Mouse (Mus musculus): ENCODE results near the gene Olfr1415.
"Not testable (repeated sequence)": the region's sequence is repeated elsewhere in the genome, so short reads cannot be mapped to it uniquely, and the experiment has no call there.

The Olfr1415 gene

DNA sequence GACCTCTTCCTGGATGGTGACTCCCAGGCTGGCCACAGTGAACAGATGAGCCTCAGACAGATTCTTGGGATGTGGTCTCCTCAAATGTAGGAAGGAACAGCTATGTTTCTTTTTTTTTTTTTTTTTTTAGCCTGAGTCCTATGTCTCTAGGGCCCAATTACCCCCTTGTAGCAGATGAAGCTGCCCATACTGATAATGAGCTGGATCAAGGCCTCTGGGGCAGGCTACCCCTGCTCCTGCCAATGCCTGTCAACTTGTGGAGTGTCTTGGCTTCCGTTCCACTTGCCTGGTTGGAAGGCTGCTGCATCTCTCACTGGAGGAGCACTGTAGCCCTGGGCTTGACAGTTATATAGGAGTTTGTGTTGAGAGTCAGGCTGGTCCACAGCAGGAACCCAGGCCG, at the start of gene Olfr1415:
Gene Olfr1415 (minus strand): TSS at position 101 of the 400 bp plus-strand sequence.
- no peak for DNase-seq (ENCODE audit: low read depth, low spot score)

DNA sequence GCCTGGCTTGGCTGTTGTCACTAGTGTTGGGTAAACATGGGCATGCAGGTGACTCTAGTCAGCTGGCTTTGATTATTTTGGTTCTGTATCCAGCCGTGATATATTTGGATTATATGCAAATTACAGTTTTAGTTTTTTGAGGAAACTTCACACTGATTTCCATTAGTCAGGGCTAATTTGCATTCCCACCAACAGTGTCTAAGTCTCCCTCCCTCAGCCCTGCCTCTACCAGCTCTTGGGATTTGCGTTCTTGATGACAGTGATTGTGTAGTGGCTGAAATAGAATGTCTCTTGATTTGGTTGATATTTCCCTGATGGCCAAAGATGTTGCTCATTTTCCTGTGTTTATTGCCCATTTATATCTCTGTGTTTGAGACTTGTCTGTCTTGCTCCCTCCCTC, 43.2 kb upstream of the Olfr1415 start:
- no peak for DNase-seq (ENCODE audit: low read depth, low spot score)

DNA sequence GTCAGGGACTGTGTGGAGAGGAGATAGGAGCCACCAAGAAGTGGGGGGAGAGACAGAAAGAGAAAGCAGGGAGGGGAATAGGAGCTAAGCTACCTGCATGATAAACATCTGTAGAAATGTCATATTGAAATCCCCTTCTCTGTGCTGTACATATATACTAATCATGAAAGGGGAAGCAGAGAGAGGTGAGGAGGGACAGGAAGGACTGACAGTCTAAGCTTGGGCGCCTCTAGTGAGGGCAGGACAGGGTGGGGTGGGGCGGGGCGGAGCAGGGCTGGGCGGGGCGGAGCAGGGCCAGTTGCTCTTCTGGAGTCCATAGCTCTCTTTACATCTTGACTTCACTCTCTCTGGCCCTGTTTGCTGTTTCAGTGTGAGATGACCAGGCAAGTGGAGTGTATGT, 41.1 kb upstream of the Olfr1415 start:
- DNase-seq (ENCODE audit: low read depth, low spot score) = no peak

DNA sequence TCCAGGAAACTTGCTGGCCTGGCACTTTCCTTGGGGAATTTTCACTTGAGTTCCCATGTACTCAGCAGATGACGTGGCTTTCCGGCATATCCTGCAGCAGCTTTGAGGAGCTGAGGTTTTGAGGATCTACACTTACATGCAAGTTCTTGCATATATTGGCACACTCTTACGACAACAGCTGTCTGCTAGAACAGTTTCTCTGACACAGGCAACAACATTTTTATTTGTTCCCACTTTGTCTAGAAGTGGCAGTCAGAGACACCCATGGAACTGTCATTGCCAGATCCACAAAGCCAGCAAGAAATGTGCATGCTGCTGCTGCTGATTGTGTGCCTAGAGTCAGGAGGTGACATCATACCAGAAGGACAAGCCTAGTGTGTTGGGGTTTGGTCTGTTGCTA, 27.9 kb upstream of the Olfr1415 start:
- DNase-seq (ENCODE audit: low read depth, low spot score) = no peak

DNA sequence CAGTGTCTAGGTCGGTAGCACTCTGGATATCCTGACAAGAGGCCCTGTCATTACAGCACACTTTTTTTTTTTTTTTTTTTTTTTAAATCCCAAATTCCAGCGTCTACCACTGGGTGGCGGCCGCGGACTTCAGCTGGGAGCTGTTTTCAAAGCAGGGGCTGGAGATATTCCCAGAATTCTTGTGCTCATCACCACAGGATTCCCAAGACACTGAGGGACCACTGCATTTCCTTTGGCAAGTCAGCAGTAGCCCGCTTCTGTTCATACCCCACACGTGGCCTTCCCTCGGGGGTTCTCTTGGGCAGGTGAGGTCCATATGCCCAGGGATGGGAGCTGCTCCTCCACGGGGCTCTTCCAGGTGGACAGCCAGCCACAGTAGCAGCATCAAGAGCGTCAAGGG, 25.5 kb upstream of the Olfr1415 start:
- peak; percentile 74 for DNase-seq (ENCODE audit: low read depth, low spot score)

DNA sequence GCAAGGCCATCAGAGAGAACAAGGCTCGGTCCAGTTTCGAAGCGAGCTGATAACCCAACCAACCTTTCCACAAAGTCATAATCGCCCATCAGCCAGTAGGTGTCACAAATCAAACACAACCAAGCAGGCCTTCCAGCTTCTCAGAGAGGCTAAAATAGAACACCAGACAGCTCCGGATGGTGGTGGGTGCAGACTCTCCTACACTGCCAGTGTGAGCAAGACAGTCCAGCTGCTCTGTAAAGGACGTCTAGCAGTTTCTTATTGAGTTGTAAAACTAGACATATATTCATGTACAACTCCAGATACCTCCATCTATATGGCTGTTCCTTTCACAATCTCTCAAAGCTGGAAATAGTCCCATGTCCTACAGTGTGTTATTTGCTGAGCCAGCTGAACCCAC, 23.1 kb upstream of the Olfr1415 start:
- no peak for DNase-seq (ENCODE audit: low read depth, low spot score)

DNA sequence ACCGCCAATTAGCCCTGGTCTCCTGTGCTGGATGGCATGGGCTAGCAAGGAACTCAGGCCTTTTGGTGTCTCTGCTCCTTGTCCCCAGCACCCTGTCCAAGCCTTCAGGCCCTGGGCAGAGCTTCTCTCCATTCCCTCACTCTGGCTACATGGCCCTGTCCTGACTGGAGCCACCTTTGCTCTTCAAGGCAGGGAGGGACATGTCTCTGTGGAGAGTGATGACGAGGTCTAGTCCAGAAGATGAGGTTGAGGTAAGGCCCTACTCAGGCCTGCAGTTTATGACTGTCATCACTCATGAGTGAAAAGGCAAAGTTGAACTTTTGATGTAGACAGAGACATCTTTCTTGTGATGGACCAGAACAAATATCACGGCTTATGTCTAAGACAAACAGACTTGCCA, 22.7 kb upstream of the Olfr1415 start, which contains the start of gene Olfr1414:
Gene Olfr1414 (minus strand): TSS at position 101 of the 400 bp plus-strand sequence.
- no peak for DNase-seq (ENCODE audit: low read depth, low spot score)

DNA sequence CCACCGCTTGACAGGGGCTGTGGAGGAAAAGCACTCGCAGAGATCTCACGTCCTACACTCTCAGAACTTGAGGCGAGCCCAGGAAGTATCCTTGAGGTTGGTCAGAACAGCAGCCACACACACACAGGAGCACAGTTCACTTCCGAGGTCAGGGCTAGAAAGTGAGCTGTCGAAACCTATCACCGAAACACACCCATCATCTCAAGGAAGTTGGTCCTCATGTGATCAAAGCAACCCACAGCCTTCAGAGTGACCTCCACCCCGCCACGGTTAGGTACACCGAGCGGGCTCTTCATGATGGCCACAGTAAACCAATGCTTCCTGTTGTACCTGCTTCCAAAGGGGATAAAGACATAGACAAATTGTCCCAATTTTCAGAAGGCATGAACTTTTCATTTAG, 19.5 kb upstream of the Olfr1415 start:
- no peak for DNase-seq (ENCODE audit: low read depth, low spot score)

DNA sequence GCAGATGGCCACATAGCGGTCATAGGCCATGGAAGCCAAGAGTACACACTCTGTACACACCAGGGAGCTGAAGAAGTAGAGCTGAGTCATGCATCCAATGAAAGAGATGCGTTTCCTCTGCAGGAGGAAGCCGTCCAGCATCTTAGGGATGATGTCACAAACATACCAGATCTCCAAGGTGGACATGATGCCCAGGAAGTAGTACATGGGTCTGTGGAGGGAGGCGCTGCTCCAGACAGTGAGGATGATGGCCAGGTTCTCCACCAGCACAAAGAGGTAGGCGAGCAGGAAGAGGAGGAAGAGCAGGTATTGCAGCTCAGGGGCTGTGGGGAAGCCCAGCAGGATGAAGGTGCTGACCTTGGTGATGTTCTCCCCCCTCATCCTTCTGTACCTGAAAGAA, 15.7 kb upstream of the Olfr1415 start:
- not testable (repeated sequence) for DNase-seq (ENCODE audit: low read depth, low spot score)

DNA sequence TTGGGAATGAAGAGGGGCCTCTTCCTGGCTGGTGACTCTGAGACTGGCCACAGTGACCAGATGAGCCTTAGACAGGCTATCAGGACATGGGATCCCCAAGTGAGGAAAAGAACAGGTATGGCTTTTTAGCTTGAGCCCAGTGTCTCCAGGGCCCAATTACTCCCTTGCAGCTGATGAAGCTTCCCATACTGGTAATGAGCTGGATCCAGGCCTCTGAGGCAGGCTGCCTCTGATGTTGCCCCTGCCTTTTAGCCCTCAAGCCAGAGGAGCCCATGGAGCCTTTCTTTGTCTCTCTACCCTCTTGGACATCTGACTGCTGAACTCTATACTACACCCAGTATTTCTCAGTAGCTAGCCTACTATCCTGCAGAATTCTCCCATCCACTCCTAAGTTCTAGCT, 10.9 kb downstream of the Olfr1415 start, which contains the start of gene Olfr1416:
Gene Olfr1416 (minus strand): TSS at position 101 of the 400 bp plus-strand sequence.
- DNase-seq (ENCODE audit: low read depth, low spot score) = no peak

DNA sequence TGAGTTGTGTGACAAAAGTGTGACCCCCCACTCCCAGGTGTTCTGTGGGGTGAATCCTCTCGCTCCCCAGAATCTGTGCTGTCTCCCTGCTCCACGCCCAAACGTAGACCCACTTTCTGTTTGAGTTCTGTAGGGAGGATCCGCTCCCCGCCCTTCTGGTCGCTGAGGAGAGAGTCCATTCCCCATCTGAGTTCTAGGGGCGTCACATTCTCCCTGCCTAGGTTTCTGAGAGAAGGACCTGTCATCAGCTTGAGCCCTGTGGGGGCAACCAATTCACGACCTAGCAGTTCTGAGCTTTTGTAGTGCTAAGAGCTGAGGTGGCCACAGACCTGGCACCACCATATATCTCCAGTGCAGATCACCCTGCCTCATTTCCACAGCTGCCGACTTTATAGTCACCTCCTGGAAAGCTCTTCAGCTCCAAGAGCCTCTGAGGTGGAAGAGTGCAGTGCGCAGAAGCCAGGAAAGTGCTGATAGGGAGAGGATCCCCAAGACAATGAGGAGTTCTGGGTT, 21.8 kb downstream of the Olfr1415 start:
- DNase-seq (ENCODE audit: low read depth, low spot score) = peak; percentile 25

DNA sequence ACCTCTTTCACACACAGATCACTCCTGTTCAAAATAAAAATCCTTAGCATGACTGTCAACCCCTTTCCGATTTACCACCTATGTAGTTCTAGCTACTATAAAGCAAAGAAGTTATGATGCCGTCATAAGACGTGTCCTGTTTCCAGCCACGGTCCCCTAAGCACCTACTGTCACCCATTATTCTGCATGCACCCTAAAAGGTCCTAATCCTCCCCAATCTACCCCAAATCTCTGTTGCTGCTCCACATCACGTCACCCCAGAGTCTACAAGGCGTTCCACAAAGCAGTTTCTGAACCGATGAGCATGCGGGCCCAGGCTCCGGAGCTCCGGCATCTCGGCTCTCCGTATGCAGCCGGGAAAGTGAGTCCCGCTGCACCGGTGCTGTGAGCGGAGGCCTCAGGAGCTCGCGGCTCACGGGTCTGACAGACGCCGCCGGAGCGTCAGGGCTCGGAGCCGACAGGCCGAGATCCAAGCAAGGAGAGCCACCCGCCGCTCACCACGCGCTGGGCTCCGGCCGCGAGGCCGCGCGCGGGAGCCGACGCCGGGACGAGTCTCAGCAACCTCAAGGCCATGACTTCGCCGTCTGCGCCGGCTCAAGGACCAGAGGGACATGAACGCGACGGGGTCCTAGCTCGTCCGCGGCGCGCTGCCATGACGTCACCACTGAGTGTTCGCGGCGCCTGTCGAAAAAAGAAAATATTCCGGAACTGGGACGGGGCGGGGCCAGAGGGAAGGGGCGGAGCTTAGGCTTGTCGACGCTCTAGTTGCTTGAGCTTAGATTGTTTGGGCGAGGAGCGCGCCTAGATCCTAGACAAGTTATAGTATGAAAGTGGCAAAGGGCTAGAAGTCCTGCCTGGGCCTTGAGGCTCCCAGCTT, 22.5 kb downstream of the Olfr1415 start, which contains the start of gene Ndufa10:
Gene Ndufa10 (minus strand): TSS at position 696 of the 877 bp plus-strand sequence.
- peak; percentile 96 for DNase-seq (ENCODE audit: low read depth, low spot score)

DNA sequence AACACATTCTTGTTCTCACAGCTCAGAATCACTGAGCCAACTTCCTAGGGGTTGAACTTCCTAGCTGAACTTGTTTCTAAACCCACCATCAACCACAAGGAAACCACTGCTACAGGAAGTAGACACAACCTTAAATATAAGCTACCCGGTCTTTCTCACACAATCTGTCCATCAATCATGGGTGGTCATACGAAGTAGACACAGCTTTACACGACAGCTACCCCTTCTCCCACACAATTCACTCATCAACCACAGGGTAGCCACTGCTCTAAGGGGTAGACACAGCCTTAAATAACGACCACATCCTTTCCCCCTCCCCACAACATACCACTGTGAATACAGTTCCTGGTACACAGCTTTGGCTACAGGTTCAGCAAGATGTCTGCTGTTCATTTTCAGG, 27.0 kb downstream of the Olfr1415 start:
- DNase-seq (ENCODE audit: low read depth, low spot score) = no peak

DNA sequence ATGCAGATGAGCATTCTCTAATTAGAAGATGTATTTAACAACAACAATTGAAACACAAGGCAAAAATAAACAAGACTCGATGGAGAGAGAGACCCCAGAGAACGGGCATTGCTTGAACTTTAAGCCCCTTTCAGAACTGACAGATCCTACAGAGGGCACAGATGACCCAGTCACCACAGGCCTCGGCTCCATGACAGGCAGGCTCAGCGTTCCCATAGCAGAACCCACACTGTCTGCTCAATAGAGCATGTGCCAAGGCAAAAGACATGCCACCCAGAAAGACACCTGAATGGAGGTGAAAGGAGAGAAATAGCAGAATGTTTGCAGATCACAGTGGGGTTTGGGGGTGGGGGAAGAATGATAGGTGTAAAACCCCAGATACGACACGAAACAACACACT, 37.5 kb downstream of the Olfr1415 start:
- DNase-seq (ENCODE audit: low read depth, low spot score) = no peak

DNA sequence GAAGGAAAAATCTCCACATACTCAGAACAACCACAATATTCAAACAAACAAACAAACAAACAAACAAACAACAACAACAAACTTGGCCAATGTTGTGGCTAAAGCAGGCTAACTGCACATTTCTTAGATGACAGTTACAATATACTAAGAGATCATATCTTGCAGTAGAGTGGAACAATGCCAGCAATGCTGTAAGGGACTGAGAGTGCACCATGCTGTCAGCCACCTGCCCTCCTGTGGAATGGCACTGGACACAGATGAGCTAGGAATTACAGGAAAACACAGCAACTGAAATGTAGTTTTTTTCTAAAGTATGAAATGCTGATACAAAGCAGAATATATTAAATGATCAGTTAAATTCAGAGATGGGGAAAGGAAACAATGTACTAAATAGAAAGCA, 38.1 kb downstream of the Olfr1415 start:
- DNase-seq (ENCODE audit: low read depth, low spot score) = no peak

DNA sequence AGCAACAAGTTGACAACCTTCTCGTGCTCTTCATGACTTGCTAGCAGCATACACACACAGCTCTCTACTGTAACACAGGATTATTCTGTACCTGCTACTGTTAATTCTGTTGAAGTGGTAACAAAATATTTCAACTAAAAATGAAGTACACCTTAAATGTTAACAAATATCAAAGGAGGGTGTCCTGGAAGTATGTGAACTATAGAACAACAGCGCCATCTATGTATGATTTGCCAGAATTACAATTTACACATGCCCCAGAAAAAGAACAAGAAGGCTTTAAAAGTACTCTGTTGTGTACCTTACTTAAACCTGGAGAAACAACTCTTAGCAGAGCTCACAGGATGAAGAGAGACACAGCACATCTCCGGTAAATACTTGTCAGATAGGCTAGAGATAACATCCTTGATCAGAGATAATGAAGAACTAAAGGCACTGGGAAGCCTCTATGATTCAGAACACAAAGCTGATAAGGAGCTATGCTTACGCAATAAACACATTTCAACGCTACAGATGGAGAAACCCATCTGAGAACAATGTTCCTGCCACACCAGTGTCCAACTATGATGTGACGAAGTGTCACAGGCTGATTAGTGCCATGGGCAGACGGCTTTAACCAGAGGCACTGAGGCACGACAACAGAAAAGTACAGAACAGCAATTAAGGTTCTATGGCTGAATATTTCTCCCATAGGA, 42.0 kb downstream of the Olfr1415 start:
- peak; percentile 51 for DNase-seq (ENCODE audit: low read depth, low spot score)

DNA sequence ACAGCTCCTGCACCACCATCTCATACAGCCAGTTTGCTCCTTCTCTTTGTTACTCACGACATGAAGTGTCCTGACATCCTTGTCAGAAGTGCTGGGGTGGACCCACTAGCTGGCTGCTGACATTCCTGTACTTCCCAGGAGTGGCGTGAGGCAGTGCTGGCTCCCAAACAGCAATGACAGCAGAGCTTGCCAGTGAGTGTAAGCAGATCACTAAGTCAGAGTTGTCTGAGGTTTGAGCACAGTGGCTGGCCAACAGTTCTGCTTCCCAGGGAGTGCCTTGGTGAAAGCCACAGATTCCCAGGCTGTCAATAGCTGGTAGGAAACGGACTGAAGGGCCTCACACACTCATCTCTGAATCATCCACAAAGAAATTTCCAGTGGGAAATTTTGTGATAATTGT, 47.6 kb downstream of the Olfr1415 start:
- no peak for DNase-seq (ENCODE audit: low read depth, low spot score)

DNA sequence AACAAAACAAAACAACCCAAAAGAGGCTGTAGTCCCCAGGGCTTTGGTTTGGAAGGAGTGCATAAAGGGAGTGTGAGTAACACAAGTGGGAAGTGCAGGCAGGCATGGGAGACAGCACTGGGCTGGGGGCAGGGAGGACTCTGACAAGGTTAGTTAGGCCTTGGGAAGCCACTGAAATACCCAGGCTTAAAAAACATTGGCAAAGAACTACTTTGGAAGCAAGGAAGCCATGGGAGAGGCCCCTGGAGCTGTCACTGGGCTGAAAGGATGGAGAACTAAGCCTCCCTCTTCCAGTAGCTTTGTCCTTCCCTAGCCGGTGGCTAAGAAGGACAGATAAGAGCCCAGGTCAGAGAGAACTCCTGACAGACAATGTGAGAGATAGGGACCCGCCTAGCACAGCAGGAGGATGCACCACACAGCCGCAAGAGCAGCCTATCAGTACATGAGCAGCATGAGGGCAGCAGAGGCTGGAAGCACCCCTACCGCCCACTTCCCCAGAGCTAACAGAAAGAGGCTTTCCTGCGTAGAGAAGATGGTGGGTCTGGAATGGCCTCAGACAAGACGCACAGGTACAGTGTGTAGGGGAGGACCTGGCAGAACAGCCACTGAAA, 54.3 kb downstream of the Olfr1415 start:
- DNase-seq (ENCODE audit: low read depth, low spot score) = no peak

DNA sequence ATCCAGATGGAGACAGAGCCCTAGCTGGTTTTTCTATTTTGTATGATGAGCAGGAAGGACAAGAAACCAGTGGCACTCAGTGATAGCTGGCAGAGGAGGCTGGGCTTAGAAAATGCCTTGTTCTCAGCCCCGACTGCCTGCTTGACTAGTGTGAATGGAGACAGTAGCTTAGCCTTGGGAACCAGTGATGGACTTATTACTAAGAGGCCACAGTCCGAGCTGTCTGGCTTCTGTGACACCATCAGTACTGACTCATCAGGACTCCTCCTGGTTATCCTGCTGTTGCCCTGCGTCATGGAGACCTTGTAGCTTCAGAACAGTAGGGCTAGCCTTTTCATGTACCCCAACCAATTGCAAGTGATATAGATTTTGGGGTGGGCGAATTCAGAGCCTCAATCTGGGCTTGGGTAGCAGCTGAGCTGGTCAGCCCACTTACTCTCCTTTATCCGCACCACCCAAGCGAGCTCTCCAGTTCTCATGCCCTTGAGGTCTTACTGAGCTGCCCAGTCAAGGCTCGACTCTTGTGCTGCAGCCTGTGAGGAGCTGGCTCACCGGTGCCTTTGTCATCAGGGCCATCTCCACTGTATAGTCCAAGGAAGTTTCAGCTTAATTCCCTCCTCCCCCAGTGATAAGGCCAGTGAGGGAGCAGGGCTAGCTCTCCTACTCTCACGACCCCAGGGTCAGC, 55.7 kb downstream of the Olfr1415 start:
- no peak for DNase-seq (ENCODE audit: low read depth, low spot score)

Measured in ZHBTc4 (cell line).